Mouse (Mus musculus): Measurements from ENCODE around the gene Foxn1. TPM values are rescaled to one million over a fixed set of nuclear protein-coding genes. Genes with fewer than 3 reads are reported as not detected.

The Foxn1 gene
- total RNA-seq, 2 experiments from 2014 or later: not detected

- peak; percentile 88 for DNase-seq
Measured at GRCm38 (mm10) chr11:78355471-78356238, 30.7 kb downstream of the Foxn1 start.

GRCm38 (mm10) chr11:78354905-78355304 is 31.5 kb downstream of the Foxn1 start:
- DNase-seq: no peak

GRCm38 (mm10) chr11:78353081-78353480 is 33.3 kb downstream of the Foxn1 start:
- no peak for DNase-seq

GRCm38 (mm10) chr11:78349441-78350358 is 36.7 kb downstream of the Foxn1 start:
- no peak for DNase-seq

- DNase-seq: no peak
Measured at GRCm38 (mm10) chr11:78348474-78348873, 37.9 kb downstream of the Foxn1 start.

GRCm38 (mm10) chr11:78347908-78348307 is 38.5 kb downstream of the Foxn1 start:
- DNase-seq: no peak

- DNase-seq: peak; percentile 79
Measured at GRCm38 (mm10) chr11:78347070-78347754, 39.1 kb downstream of the Foxn1 start.

- DNase-seq: no peak
Measured at GRCm38 (mm10) chr11:78346326-78347069, 39.9 kb downstream of the Foxn1 start.

- DNase-seq: no peak
Measured at GRCm38 (mm10) chr11:78345801-78346200, 40.6 kb downstream of the Foxn1 start.

- DNase-seq: peak; percentile 74
Measured at GRCm38 (mm10) chr11:78344890-78345715, 41.3 kb downstream of the Foxn1 start.

- DNase-seq: no peak
Measured at GRCm38 (mm10) chr11:78344328-78344889, 41.9 kb downstream of the Foxn1 start.

GRCm38 (mm10) chr11:78343381-78344327 is 42.7 kb downstream of the Foxn1 start, which contains the start of gene Unc119:
Unc119 (plus strand) TSS chr11:78343482.
- peak; percentile 76 for DNase-seq

- DNase-seq: no peak
Measured at GRCm38 (mm10) chr11:78341702-78342101, 44.7 kb downstream of the Foxn1 start.

GRCm38 (mm10) chr11:78337040-78337439 is 49.3 kb downstream of the Foxn1 start:
- DNase-seq: no peak

GRCm38 (mm10) chr11:78333992-78334391 is 52.4 kb downstream of the Foxn1 start:
- no peak for DNase-seq

- DNase-seq: no peak
Measured at GRCm38 (mm10) chr11:78332676-78333075, 53.7 kb downstream of the Foxn1 start.

GRCm38 (mm10) chr11:78328512-78329056 is 57.8 kb downstream of the Foxn1 start:
- no peak for DNase-seq

- DNase-seq: peak; percentile 96
Measured at GRCm38 (mm10) chr11:78327634-78328511, 58.5 kb downstream of the Foxn1 start, which contains the start of gene Pigs. Pigs (plus strand) TSS chr11:78328415.

Measured in gastrocnemius, postnatal 10 days (tissue).